Mouse (Mus musculus) right cerebral cortex, adult 18-20 months (tissue): ENCODE measurements at regions not wholly inside any gene's neighbourhood (a gene's known extent, or its start where the extent isn't known, plus 50 kb on each side); places are given as distances from the start of the nearest gene placed in this dataset.
"Not testable (repeated sequence)": the region's sequence is repeated elsewhere in the genome, so short reads cannot be mapped to it uniquely, and the experiment has no call there.

Experiments used
- DNase-seq: peaks from one replicate; pipeline ENCODE4 v3.0.0; 2022; ENCODE audit warnings: mixed read lengths

DNA sequence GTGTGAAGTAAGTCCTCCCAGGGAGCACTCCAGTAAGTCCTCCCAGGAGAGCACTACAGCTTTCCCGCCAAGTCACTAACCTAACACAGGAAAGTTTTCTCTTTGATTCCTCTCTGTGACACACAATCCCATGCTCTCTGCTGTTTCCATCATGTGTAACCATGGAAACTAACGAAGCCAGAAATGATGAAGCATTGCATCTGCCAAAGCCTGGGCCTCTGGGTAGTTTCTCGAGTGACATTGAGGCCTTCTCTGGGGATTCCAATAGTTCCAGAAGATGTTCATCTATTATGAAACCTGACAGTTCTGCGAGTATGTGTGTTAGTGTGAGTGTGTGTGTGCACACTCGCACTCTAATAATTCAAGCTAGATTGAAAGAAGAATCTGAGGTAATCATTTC is 140.7 kb upstream of the Zfp637 start:
- DNase-seq, result no peak

DNA sequence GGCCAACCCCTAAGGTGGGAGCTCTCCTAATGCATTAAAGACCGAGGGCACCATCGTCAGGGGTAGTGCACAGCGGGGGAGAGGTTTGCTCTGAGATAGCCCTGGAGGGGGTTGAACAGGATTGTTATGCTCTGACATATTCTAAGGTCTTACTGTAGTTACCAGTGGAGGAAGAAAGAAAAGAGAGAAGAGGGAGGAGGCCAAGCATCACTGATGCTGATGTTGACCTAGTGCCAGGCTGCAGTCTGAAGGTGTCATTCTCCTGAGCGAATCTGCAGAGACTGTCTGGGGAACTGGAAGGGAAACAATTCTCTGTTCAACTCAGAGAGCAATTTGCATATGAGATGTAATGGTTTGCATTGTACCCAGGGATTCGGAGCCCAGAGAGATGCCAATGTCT is 139.4 kb upstream of the Zfp637 start:
- no peak for DNase-seq

DNA sequence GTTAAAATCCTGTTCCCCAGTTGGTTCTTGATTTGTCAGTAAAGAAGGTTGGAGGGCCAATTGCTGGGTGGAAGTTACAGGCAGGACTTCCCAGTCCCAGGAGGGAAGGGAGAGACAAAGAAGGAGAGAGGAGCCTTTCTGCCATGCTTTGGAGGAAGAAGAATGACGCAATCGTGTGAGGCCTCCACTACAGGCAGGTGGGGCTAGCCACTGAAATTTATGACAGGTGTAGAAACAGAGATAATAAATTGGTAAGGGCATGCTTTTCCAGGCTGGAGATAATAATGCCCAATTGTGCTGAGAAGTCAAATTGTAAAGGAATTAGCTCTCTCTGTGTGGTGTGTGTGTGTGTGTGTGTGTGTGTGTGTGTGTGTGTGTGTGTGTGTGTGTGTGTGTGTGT is 135.0 kb upstream of the Zfp637 start:
- DNase-seq, result no peak

DNA sequence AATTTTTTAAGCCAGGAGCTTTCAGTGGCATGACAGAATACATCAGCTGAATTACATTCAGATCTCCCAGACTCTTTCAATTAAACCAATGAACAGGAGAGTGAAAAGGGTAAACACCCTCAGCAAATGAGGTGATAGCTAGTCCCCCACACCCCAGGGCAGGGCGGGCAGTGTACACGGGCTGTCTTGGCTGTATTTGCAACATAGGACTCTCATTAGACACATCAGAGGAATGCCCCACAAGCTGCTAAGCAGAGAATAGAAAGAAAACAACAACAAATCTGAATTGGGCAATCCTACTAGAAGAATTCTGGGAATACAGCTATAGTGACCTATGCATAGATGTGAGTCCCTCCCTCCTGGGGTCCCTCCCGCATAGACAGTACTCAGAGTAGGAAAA is 131.8 kb upstream of the Zfp637 start:
- no peak for DNase-seq

DNA sequence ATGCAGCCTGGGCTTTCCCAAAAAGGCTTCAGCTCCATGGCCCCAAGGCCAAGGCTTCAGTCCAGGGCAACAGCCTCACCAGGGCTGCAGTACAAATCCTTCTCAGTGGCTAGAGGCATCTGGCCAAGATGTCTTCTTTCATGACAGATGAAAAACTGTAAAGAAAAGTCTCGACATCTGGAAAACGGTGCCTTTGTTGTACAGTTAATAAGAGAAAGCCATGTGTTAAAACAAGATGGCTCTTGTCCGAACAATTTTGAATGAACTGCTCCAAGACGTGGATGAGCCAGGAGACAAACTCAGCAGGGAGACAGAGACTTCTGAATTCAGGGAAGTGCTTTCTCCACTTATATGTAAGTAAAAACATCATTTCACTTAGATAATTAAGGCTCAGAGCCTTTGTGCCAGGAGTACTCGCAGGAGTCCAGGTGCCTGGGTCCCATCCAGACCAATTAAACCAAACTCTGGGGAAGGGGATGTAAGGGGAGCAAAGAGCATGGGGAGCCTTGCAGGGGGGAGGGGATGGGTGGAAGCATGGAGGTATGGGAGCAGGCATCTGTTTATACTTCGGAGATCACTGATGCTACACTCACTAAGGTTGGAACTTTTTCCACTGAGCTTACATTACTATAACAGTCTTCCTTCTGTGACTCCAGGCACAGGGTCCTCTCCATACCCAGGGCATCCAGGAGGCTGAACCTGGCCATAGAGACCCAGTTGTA is 125.8 kb upstream of the Zfp637 start:
- DNase-seq, result no peak

DNA sequence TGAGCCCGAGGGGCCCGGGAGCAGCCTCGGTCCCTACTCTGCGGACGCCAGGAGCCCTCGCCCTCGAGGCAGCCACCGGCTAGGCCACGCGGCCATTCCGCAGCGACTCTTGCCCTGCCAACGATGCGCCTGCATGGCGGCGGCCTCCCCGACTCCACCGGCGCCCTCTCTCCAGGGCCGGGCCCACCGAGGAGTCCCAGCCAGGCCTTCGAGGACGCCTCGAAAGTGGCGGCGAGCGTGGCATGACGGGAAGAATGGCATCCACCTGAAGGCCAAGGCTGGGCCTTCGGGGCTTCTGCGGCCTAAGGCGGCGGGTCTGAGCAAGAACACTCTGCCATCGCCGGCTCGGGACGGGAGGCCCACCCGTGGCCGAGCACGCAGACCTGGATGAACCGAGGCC is 124.6 kb upstream of the Zfp637 start:
- not testable (repeated sequence) for DNase-seq

DNA sequence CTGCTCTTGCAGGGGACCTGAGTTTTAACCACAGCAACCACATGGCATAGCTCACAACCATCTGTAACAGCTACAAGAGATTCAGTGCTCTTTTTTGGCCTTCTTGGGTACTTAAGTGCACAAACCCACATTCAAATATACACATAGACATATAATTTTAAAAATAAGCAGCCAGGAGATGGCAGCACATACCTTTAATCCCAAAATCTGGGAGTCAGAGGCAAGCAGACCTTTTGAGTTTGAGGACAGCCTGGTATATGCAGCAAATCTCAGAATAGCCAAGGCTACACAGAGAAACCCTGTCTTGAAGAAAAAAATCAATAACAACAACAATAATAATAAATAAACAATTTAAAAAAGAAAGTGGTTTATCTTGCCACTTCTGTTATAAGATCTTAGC is 88.6 kb upstream of the Zfp637 start:
- DNase-seq, result not testable (repeated sequence)

DNA sequence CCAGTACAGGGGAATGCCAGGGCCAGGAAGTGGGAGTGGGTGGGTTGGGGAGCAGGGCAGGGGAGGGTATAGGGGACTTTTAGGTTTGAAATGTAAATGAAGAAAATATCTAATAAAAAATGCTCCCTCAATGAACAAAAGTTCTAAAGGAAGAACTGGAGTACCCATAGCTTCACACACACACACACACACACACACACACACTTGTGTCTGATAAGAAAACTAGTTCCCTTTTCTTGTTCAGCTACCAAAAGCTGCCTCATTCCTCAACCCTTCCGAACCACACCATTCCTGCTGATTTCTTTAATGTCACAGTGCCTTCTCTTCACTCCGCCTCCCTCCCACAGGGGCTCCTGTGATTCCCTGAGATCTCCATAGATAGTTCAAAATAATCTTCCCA is 85.3 kb upstream of the Zfp637 start:
- not testable (repeated sequence) for DNase-seq

DNA sequence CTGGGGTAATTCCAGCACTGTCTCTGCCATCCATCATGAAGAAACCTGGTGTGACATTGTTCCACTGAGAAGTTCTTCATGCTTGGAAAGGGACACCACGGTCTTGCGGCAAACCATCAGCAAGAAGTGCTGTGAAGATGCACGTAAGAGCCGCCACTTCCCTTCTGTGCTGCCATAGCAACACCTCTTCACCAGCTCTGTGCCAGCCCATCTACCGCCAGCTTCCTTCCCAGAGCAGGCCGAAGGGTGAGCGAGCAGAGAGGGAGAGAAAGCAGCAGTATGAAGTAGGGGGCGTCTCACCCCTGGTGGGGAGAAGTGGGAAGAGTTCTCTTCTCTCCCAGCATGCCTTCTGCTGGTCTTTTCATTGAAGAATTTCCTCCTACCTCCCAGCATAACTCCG is 84.8 kb upstream of the Zfp637 start:
- no peak for DNase-seq

DNA sequence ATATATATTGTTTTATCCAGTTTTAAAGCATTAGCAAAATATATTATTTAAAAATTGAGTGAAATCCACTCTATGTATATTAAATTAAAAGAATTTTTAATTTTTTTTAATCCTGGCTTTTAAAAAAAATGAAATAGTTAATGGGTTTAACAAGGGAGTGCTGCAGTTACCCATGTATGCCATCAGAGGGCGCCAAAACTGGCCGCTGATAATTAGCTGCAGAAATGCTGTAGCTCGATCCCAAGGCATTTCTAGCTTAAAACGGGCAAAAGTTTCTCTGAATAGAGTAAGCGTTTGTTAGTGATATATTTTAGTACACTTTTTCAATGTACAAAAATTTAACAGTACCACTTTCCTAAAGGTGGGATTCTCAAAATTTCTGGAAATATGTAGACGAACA is 82.5 kb upstream of the Zfp637 start:
- not testable (repeated sequence) for DNase-seq

DNA sequence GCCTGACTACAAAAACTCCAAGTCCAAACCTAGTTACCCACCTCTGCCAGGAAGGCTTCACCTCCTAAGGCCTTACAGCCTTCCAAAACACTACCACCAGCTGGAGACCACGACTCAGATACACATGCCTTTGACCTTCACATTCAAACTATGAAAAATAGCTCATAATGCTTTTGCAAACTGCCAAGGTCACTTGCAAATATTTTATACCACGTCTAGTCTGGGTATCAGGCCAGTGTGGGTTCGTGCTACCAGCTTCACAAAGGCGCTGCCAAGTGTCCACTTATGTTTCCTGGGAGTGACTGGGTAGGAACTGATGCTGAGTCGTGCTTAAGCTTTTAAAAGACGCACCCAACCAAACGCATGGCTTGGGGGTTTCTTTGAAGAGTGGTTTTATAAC is 69.5 kb upstream of the Zfp637 start:
- no peak for DNase-seq

DNA sequence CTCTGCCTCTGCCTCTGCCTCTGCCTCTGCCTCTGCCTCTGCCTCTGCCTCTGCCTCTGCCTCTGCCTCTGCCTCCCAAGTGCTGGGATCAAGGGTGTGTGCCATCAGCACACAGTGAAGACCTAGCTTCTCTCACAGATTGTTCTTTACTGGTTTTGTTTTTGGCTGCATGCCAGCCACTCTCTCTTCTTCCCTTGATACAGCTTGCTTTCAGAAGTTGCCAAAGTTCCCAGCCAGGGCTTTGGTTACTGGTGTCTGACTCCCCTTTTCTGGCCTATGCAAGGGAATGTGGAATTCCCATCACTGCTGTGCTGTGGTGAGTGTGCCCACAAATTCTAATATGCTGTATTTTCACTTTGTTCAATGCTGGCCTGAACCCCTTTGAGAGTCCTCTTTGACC is 68.6 kb upstream of the Zfp637 start:
- no peak for DNase-seq

DNA sequence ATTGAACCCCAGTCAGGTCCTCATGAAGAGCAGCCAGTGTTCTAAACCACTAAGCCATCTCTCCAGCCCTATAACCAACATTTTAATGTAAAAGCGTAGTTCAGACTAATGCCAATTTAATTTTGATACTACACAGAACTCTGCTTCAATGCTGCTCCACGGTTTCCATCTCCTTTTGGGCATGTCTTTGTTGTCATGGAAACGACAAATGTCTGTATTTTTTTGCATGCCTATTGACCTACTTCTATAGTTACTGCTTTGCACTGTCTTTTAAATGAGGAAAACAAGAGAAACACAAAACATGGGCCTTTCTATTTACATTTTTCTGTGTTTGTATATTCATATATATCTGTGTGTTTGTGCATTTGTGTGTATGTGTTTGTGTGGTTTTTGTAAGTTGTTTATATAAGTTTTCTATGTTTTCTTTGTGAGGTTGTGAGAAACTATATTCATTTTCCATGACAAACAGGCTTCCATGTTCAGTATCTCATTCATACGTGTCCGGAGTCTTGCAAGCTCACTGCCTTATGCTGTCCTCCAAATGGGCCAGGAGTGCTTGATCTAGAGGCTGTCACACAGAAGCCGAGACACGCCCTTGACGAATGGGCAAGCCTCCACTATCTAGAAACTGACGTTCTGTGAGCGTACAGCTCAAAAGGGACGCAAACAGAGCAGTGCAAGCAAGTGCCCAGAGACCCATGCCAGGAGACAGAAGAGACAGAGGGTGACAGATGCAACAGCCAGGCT is 65.5 kb upstream of the Zfp637 start:
- DNase-seq, result no peak

DNA sequence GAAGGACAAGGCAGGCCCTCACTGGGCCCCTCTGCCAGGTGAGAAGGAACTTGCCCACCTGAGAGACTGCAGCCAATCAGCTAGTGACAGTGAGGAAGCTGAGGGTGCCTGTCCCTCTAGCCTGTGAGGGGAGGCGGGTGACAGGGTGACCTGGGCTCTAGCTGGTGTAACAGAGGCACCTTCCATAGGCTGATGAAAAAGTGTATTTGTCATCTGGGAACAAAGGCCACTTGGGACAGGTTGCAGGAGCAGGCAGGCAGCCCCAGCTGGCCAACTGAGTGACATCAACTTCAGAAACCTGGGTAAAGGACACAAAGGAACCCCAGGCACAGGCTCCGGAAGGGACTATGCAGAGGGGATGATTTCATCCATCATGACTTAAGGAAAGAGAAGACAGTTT is 63.0 kb upstream of the Zfp637 start:
- no peak for DNase-seq

DNA sequence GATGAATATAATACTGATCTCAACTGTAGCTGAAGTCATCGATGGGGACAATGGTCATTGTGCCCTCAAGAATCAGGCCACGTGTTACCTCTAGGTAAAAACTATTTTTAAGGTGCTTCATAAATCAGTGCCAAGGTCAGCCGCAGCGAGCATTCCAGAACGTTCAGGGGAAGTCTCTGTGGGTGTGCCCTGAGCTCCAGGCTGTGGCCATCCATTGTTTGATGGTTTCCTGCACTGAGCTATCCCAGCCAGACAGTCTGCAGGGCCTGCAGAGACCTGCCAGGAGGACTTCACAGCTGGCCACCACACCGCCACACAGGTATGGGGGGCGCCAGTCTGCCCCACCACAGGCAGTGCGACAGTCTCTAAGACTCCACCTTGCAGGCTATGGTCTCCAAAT is 62.5 kb upstream of the Zfp637 start:
- no peak for DNase-seq

DNA sequence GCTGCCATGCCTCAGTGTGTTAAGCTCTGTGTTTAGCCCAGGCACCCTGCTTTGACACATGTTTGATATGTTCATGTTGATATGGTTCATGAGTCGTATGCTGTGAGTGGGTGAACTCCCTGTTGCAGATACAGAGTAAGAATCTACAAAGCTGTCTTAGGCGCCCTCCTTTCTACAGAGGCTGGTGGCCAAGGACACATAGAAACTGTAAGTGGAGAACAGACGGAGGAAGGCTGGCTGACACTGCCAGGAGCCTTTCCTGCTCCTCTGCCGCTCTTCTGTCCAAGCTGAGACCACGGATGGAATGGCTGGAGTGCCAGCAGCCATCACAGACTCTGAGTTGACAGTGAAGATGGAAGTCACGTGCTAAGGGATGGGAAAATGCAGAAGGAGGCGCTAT is 62.0 kb upstream of the Zfp637 start:
- DNase-seq, result no peak

DNA sequence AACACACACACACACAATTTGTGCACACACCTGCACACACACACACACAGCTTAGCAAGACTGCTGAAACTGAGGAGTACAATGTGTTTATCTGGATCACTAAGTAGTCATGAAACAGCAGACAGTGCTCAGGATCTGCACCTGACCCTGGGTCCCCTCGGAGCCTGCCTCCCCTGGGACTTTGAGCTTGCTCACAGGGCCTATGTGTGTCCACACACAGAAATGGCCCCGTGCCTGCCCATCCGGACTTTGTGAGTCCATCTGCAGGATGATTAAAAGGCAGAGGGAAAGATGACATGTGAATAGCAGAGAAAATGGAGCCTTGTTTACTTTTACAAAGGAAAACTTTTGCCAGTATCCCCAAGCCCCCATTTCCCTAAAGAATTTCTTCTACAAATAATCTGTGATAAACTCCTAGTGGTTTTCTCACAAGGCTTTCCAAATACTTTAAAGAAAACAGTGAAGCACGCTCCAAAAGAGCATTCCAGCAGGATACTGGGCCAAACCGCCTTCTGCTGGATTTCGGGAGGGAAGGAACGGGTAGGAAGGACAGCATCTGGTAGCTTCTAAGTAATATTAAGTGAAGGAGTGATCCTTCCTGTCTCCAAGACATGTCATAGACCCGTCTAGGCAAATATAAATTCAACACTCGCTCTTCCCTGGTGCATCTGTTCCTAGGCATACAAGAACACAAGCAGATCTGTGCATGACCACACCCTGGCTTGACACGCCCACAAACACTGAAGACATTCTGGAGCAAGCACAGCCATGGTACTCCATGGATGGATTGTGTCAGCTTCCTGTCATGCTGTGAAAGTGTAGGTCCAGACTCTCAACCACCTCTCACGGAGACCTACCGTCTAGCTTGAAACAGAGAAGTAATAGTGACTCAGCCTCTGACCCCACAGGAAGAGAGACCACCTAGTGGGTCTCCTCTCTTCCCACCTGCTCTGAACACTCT is 52.1 kb upstream of the Zfp637 start:
- no peak for DNase-seq

DNA sequence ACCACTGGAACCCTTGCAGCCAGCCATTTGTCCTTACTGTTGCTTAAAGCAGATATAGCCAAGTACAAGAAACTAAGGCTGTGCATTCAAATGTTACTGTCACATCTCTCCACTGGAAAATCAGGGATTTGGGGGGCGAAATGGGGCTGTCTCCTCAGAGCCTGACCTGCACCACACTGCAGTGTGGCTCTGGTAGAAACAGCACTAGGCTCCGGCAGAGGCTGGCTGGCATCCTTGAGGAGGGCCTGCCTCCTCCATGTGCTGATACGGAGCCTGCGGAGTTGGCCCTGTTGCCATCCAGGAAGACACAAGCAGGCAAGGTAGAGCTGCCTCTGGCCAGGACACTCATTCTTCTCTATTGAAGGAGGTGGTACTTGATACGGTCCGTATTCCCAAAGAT is 50.4 kb upstream of the Zfp637 start:
- DNase-seq, result no peak
